In the genomic region with DNA sequence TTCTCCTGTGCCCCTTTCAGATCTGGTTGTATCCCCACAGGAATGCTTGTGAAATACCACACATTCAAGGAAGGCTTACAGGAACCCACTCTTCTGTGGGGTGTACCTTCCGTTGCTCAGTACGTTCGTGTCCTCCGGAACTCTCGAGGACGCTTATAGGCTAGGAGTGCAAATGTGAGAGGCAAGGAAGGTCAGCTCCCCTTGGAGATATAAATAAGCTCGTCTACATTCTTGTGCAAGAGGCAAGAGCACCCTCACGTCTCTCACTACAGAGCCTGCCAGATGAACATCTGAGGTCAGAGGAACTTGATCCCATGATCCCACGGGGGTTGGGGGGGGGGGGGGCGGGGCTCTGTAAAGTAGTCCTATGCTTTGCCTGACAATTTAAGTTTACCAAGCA, we compare ENCODE assay signal across 17 mouse cellular contexts.
A peak's percentile ranks its signal among the peaks of the same experiment; 100 is the strongest.
DNase-seq lines count a peak whose midpoint lies in the region; ATAC-seq and TF ChIP-seq lines count a peak whose summit lies in the region.
"Had no signal": no experiment of that assay in that cellular context is flagged by ENCODE, and none has a peak within 500 bp of the region (broad histone marks: within the 10 kb centered on the region; RNA-seq: fewer than 3 reads in every experiment).

No protein-coding gene starts in this region.

- no peak for TF ChIP-seq CTCF in heart, postnatal 0 days (IDR thresholded peaks at IDR 0.05; ENCODE audit: low read depth)

- no peak overlapping the region for H3K9ac ChIP-seq in heart, embryonic 12.5 days
- H3K9ac ChIP-seq in heart, postnatal 0 days (replicated peaks; ENCODE audit: low read depth, low read length) = no peak overlapping the region
- H3K9ac ChIP-seq: embryonic facial prominence, embryonic 13.5 days; forebrain, embryonic 13.5 days; limb, embryonic 13.5 days; lung, embryonic 14.5 days had no signal

- no peaks in the 10 kb centered on the region for H3K27me3 ChIP-seq in heart, embryonic 12.5 days (replicated peaks)
- H3K27me3 ChIP-seq in heart, postnatal 0 days (ENCODE audit: control insufficient read depth, insufficient read depth, low read length) = no peaks in the 10 kb centered on the region
- H3K27me3 ChIP-seq: embryonic facial prominence, embryonic 13.5 days; forebrain, embryonic 13.5 days; limb, embryonic 13.5 days; Patski had no signal

- 38% methylated on average over 10 of the region's 10 CpGs for WGBS in heart, embryonic 12.5 days
- 26% methylated on average over 10 of the region's 10 CpGs for WGBS in heart, postnatal 0 days

- no peak overlapping the region for H3K4me3 ChIP-seq in heart, embryonic 12.5 days
- no peak overlapping the region for H3K4me3 ChIP-seq in heart, postnatal 0 days (ENCODE audit: low read depth, low read length)
- H3K4me3 ChIP-seq: embryonic facial prominence, embryonic 13.5 days; forebrain, embryonic 13.5 days; limb, embryonic 13.5 days had no signal

- ATAC-seq in heart, embryonic 12.5 days (ENCODE audit: insufficient number of reproducible peaks, low FRiP score) = no peak
- peak; percentile 80 for ATAC-seq in heart, postnatal 0 days (ENCODE audit: insufficient read depth, low read depth)
- ATAC-seq in erythroblast, adult 5-6 weeks (replicated peaks; ENCODE audit: low FRiP score, poor library complexity, severe bottlenecking) = no peak
- ATAC-seq: CD4-positive, CD25-positive, alpha-beta regulatory T cell, adult 4 months; forebrain, embryonic 13.5 days; Patski had no signal

- no peaks in the 10 kb centered on the region for H3K9me3 ChIP-seq in heart, embryonic 12.5 days (replicated peaks)
- no peaks in the 10 kb centered on the region for H3K9me3 ChIP-seq in heart, postnatal 0 days (replicated peaks; ENCODE audit: control insufficient read depth, low read length)

- DNase-seq in heart, adult 11 months = peak; percentile 95
- DNase-seq in R1 (ENCODE audit: low read depth, low spot score) = peak; percentile 6
- DNase-seq in adrenal gland, postnatal 36 days = peak; percentile 10 to 24
- peak; percentile 32 for DNase-seq in heart, postnatal 0 days (ENCODE audit: low spot score)
- DNase-seq in T-cell, adult 2 months (ENCODE audit: low spot score) = no peak
- DNase-seq in Muller cell, postnatal 12 days (ENCODE audit: inconsistent ontology term) = no peak
- DNase-seq: cerebellum, adult 9-10 months; kidney, postnatal 4 days; lung, embryonic 14.5 days; midbrain, embryonic 14.5 days had no signal

- no peak overlapping the region for H3K27ac ChIP-seq in heart, embryonic 12.5 days (ENCODE audit: poor library complexity, severe bottlenecking)
- H3K27ac ChIP-seq in heart, postnatal 0 days (ENCODE audit: low read depth) = no peak overlapping the region
- H3K27ac ChIP-seq: embryonic facial prominence, embryonic 13.5 days; forebrain, embryonic 13.5 days; limb, embryonic 13.5 days had no signal

- TF ChIP-seq EP300 in heart, postnatal 0 days (IDR thresholded peaks at IDR 0.05; ENCODE audit: low read depth) = no peak

- H3K4me1 ChIP-seq in heart, embryonic 12.5 days (replicated peaks) = no peaks in the 10 kb centered on the region
- H3K4me1 ChIP-seq in heart, postnatal 0 days (ENCODE audit: control insufficient read depth, insufficient read depth) = no peaks in the 10 kb centered on the region
- H3K4me1 ChIP-seq: embryonic facial prominence, embryonic 13.5 days; forebrain, embryonic 13.5 days; limb, embryonic 13.5 days had no signal

- H3K4me2 ChIP-seq in heart, embryonic 12.5 days = no peak overlapping the region
- no peak overlapping the region for H3K4me2 ChIP-seq in heart, postnatal 0 days (ENCODE audit: low read depth, low read length)
- H3K4me2 ChIP-seq: embryonic facial prominence, embryonic 13.5 days; forebrain, embryonic 13.5 days; limb, embryonic 13.5 days; lung, embryonic 14.5 days had no signal

- no peaks in the 10 kb centered on the region for H3K36me3 ChIP-seq in heart, embryonic 12.5 days
- no peaks in the 10 kb centered on the region for H3K36me3 ChIP-seq in heart, postnatal 0 days (replicated peaks; ENCODE audit: control insufficient read depth, insufficient read depth, low read length)
- H3K36me3 ChIP-seq: embryonic facial prominence, embryonic 13.5 days; limb, embryonic 13.5 days had no signal

Comparison
In these comparisons a context has a peak if more than half of its experiments do, and no peak if none do; other contexts are left out.
1. DNase-seq: peak in heart, adult 11 months (single experiment), R1 (single experiment), adrenal gland, postnatal 36 days (2 of 2) and heart, postnatal 0 days (single experiment); none in T-cell, adult 2 months (single experiment) and Muller cell, postnatal 12 days (single experiment).